Mouse (Mus musculus): Measurements from ENCODE around the gene Plekhh2. TPM values are rescaled to one million over a fixed set of nuclear protein-coding genes. Genes with fewer than 3 reads are reported as not detected.

The Plekhh2 gene
- polyA plus RNA-seq, 1 experiment, result 37.7 TPM

GRCm38 (mm10) chr17:84566773-84567555, 55.3 kb downstream of the Plekhh2 start:
- Histone ChIP-seq H3K27ac (ENCODE audit: insufficient read depth, low read length) (no peak overlapping the region), H3K4me3 (ENCODE audit: insufficient read depth, low read length) (no peak overlapping the region), H3K4me1 (ENCODE audit: control insufficient read depth, insufficient read depth, low read length) (no peaks in the 10 kb centered on the region)
- TF ChIP-seq POLR2A (IDR thresholded peaks at IDR 0.05; ENCODE audit: low read depth, low read length), result no peak
- TF ChIP-seq CTCF (IDR thresholded peaks at IDR 0.05; ENCODE audit: borderline replicate concordance, insufficient read depth, low read length), result no peak

- no peak overlapping the region for H3K4me3 ChIP-seq (ENCODE audit: insufficient read depth, low read length)
- no peaks in the 10 kb centered on the region for H3K4me1 ChIP-seq (ENCODE audit: control insufficient read depth, insufficient read depth, low read length)
- H3K27ac ChIP-seq (ENCODE audit: insufficient read depth, low read length), result no peak overlapping the region
- TF ChIP-seq POLR2A (IDR thresholded peaks at IDR 0.05; ENCODE audit: low read depth, low read length) (no peak), CTCF (IDR thresholded peaks at IDR 0.05; ENCODE audit: borderline replicate concordance, insufficient read depth, low read length) (no peak)
Observed at GRCm38 (mm10) chr17:84568807-84569206, 57.1 kb downstream of the Plekhh2 start.

- TF ChIP-seq POLR2A (IDR thresholded peaks at IDR 0.05; ENCODE audit: low read depth, low read length), result no peak
- no peak for TF ChIP-seq CTCF (IDR thresholded peaks at IDR 0.05; ENCODE audit: borderline replicate concordance, insufficient read depth, low read length)
- no peak overlapping the region for H3K4me3 ChIP-seq (ENCODE audit: insufficient read depth, low read length)
- H3K4me1 ChIP-seq (ENCODE audit: control insufficient read depth, insufficient read depth, low read length), result no peaks in the 10 kb centered on the region
- no peak overlapping the region for H3K27ac ChIP-seq (ENCODE audit: insufficient read depth, low read length)
Observed at GRCm38 (mm10) chr17:84569770-84570169, 58.1 kb downstream of the Plekhh2 start.

- no peak overlapping the region for H3K4me3 ChIP-seq (ENCODE audit: insufficient read depth, low read length)
- TF ChIP-seq CTCF (IDR thresholded peaks at IDR 0.05; ENCODE audit: borderline replicate concordance, insufficient read depth, low read length) (no peak), POLR2A (IDR thresholded peaks at IDR 0.05; ENCODE audit: low read depth, low read length) (no peak)
- no peaks in the 10 kb centered on the region for H3K4me1 ChIP-seq (ENCODE audit: control insufficient read depth, insufficient read depth, low read length)
- H3K27ac ChIP-seq (ENCODE audit: insufficient read depth, low read length), result no peak overlapping the region
Observed at GRCm38 (mm10) chr17:84571629-84572028, 59.9 kb downstream of the Plekhh2 start.

GRCm38 (mm10) chr17:84573305-84573704, 61.6 kb downstream of the Plekhh2 start:
- Histone ChIP-seq H3K4me3 (ENCODE audit: insufficient read depth, low read length) (no peak overlapping the region), H3K4me1 (ENCODE audit: control insufficient read depth, insufficient read depth, low read length) (no peaks in the 10 kb centered on the region), H3K27ac (ENCODE audit: insufficient read depth, low read length) (no peak overlapping the region)
- no peak for TF ChIP-seq POLR2A (IDR thresholded peaks at IDR 0.05; ENCODE audit: low read depth, low read length)
- no peak for TF ChIP-seq CTCF (IDR thresholded peaks at IDR 0.05; ENCODE audit: borderline replicate concordance, insufficient read depth, low read length)

- Histone ChIP-seq H3K4me1 (ENCODE audit: control insufficient read depth, insufficient read depth, low read length) (no peaks in the 10 kb centered on the region), H3K4me3 (ENCODE audit: insufficient read depth, low read length) (no peak overlapping the region), H3K27ac (ENCODE audit: insufficient read depth, low read length) (peak overlapping the region; percentile 54; the same call in 1 of the 2 replicates)
- TF ChIP-seq POLR2A (IDR thresholded peaks at IDR 0.05; ENCODE audit: low read depth, low read length) (no peak), CTCF (IDR thresholded peaks at IDR 0.05; ENCODE audit: borderline replicate concordance, insufficient read depth, low read length) (no peak)
Observed at GRCm38 (mm10) chr17:84573940-84574339, 62.2 kb downstream of the Plekhh2 start.

- Histone ChIP-seq H3K4me1 (ENCODE audit: control insufficient read depth, insufficient read depth, low read length) (no peaks in the 10 kb centered on the region), H3K4me3 (ENCODE audit: insufficient read depth, low read length) (no peak overlapping the region), H3K27ac (ENCODE audit: insufficient read depth, low read length) (peak overlapping the region; percentile 20; the same call in 1 of the 2 replicates)
- TF ChIP-seq CTCF (IDR thresholded peaks at IDR 0.05; ENCODE audit: borderline replicate concordance, insufficient read depth, low read length) (no peak), POLR2A (IDR thresholded peaks at IDR 0.05; ENCODE audit: low read depth, low read length) (no peak)
Observed at GRCm38 (mm10) chr17:84575108-84575507, 63.4 kb downstream of the Plekhh2 start.

GRCm38 (mm10) chr17:84576621-84577293, 65.1 kb downstream of the Plekhh2 start:
- TF ChIP-seq CTCF (IDR thresholded peaks at IDR 0.05; ENCODE audit: borderline replicate concordance, insufficient read depth, low read length), result no peak
- Histone ChIP-seq H3K4me1 (ENCODE audit: control insufficient read depth, insufficient read depth, low read length) (no peaks in the 10 kb centered on the region; the same call in 1 of the 2 replicates), H3K4me3 (ENCODE audit: insufficient read depth, low read length) (no peak overlapping the region)

GRCm38 (mm10) chr17:84579249-84579648, 67.6 kb downstream of the Plekhh2 start:
- Histone ChIP-seq H3K27ac (ENCODE audit: insufficient read depth, low read length) (no peak overlapping the region), H3K4me1 (ENCODE audit: control insufficient read depth, insufficient read depth, low read length) (peaks cover 2% of the 10 kb centered on the region; the same call in 1 of the 2 replicates), H3K4me3 (ENCODE audit: insufficient read depth, low read length) (no peak overlapping the region)
- TF ChIP-seq CTCF (IDR thresholded peaks at IDR 0.05; ENCODE audit: borderline replicate concordance, insufficient read depth, low read length), result no peak
- TF ChIP-seq POLR2A (IDR thresholded peaks at IDR 0.05; ENCODE audit: low read depth, low read length), result no peak

More at GRCm38 (mm10) chr17:84576621-84577293, 65.1 kb downstream of the Plekhh2 start:
- no peak overlapping the region for H3K27ac ChIP-seq (ENCODE audit: insufficient read depth, low read length)

GRCm38 (mm10) chr17:84579817-84580216, 68.1 kb downstream of the Plekhh2 start:
- H3K4me3 ChIP-seq (ENCODE audit: insufficient read depth, low read length), result no peak overlapping the region
- H3K4me1 ChIP-seq (ENCODE audit: control insufficient read depth, insufficient read depth, low read length), result peaks cover 4% of the 10 kb centered on the region
- no peak overlapping the region for H3K27ac ChIP-seq (ENCODE audit: insufficient read depth, low read length)
- no peak for TF ChIP-seq POLR2A (IDR thresholded peaks at IDR 0.05; ENCODE audit: low read depth, low read length)
- no peak for TF ChIP-seq CTCF (IDR thresholded peaks at IDR 0.05; ENCODE audit: borderline replicate concordance, insufficient read depth, low read length)
